Mouse (Mus musculus) E14TG2a.4 (cell line): ENCODE data around the gene Slc4a3.

Experiments used
- CTCF ChIP-seq: conservative IDR thresholded peaks from 2 replicates; pipeline ENCODE4 v1.5.1; 2014; ENCODE audit warnings: low read length
- NANOG ChIP-seq: IDR thresholded peaks from 2 replicates; pipeline ENCODE4 v1.6.1; 2014; ENCODE audit warnings: borderline replicate concordance, low read length, mixed read lengths

DNA sequence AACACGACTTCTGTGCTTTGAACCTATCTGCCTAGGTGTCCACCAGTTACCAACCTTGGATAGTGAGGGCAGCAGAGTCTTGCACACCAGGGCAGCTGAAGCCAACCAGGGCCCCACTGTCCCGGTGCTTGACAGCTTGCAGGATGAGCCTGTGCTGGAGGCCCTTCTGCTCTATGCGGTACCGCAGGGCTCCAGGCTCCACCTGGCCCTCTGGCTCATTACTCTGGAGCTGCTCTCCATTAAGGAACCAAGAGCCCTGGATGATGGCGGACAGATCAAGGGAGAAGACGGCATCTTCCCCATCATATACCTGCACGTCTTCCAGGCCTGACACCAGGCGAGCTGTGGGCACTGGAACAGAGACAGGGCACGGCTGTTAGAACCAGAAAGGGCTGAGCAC is 44.2 kb upstream of the Slc4a3 start:
- no peak for TF ChIP-seq CTCF
- no peak for TF ChIP-seq NANOG
